Mouse (Mus musculus) MEL (cell line): Measurements from ENCODE around the gene Uchl4. TPM values are rescaled to one million over a fixed set of nuclear protein-coding genes. Genes with fewer than 3 reads are reported as not detected.

Experiments used
- DNase-seq: peaks from one replicate; pipeline ENCODE4 v3.0.0; 2011; ENCODE audit warnings: low read depth, low spot score
- H3K27ac ChIP-seq: 2 replicates; pipeline ENCODE4 v1.5.1; 2012; ENCODE audit warnings: low read depth, mild to moderate bottlenecking, control low read depth, low read length, moderate library complexity; ENCODE audit not compliant: control insufficient read depth
- H3K27me3 ChIP-seq, 2 experiments: fragments of 150-350 bp in 1 of 2; sonication (generic) in 1 of 2; 2 replicates each; pipeline ENCODE4 v1.6.1; 2012; ENCODE audit warnings: low read length in 2 of 2, mild to moderate bottlenecking in 2 of 2, improper control_type of control experiment in 1 of 2, moderate library complexity in 1 of 2; ENCODE audit not compliant: insufficient read depth in 2 of 2, control insufficient read depth in 1 of 2
- H3K36me3 ChIP-seq, 2 experiments: 2 replicates each; pipeline ENCODE4 v1.6.1; 2012 to 2014; ENCODE audit warnings: low read length in 2 of 2, improper control_type of control experiment in 1 of 2, inconsistent platforms in 1 of 2, mild to moderate bottlenecking in 1 of 2; ENCODE audit not compliant: insufficient read depth in 2 of 2, control insufficient read depth in 1 of 2
- H3K4me1 ChIP-seq, 2 experiments: fragments of 150-350 bp in 1 of 2; sonication (generic) in 1 of 2; 2 replicates each; pipeline ENCODE4 v1.6.1; 2012; ENCODE audit warnings: low read length in 2 of 2, improper control_type of control experiment in 1 of 2, mild to moderate bottlenecking in 1 of 2; ENCODE audit not compliant: insufficient read depth in 2 of 2, control insufficient read depth in 1 of 2
- H3K4me3 ChIP-seq, 2 experiments: fragments of 150-350 bp in 1 of 2; sonication (generic) in 1 of 2; 2 replicates each; pipeline ENCODE4 v1.5.1; 2012; ENCODE audit warnings: low read depth in 2 of 2, low read length in 2 of 2, mild to moderate bottlenecking in 2 of 2, moderate library complexity in 2 of 2, control low read depth in 1 of 2, improper control_type of control experiment in 1 of 2; ENCODE audit not compliant: control insufficient read depth in 1 of 2, insufficient read depth in 1 of 2
- H3K79me2 ChIP-seq: 2 replicates; pipeline ENCODE4 v1.6.1; 2012; ENCODE audit warnings: mild to moderate bottlenecking, low read length, moderate library complexity; ENCODE audit not compliant: control insufficient read depth, poor library complexity, insufficient read depth
- H3K9ac ChIP-seq: 2 replicates; pipeline ENCODE4 v1.6.1; 2012; ENCODE audit warnings: low read depth, mild to moderate bottlenecking, control low read depth, low read length, moderate library complexity; ENCODE audit not compliant: control insufficient read depth, poor library complexity, severe bottlenecking
- H3K9me3 ChIP-seq: fragments of 150-350 bp; sonication (generic); replicated peaks from 2 replicates; pipeline ENCODE4 v1.6.1; 2012; ENCODE audit warnings: mild to moderate bottlenecking, low read length, improper control_type of control experiment, moderate library complexity; ENCODE audit not compliant: insufficient read depth
- BHLHE40 ChIP-seq: IDR thresholded peaks from 2 replicates; pipeline ENCODE4 v1.6.1; 2012; ENCODE audit warnings: low read depth, mild to moderate bottlenecking, inconsistent platforms, low read length, improper control_type of control experiment, borderline replicate concordance
- CHD1 ChIP-seq: IDR thresholded peaks from 2 replicates; pipeline ENCODE4 v1.6.1; 2012; ENCODE audit warnings: low read depth, mild to moderate bottlenecking, inconsistent platforms, low read length, improper control_type of control experiment
- CHD2 ChIP-seq: IDR thresholded peaks from 2 replicates; pipeline ENCODE4 v1.6.1; 2011; ENCODE audit warnings: low read length, improper control_type of control experiment
- CTCF ChIP-seq, 3 experiments: IDR thresholded peaks in 2 of 3; conservative IDR thresholded peaks in 1 of 3; 2 replicates each; pipeline ENCODE4 v1.5.1; 2011 to 2012; ENCODE audit warnings: low read length in 3 of 3, low read depth in 2 of 3, mild to moderate bottlenecking in 2 of 3, improper control_type of control experiment in 1 of 3, inconsistent platforms in 1 of 3, mixed read lengths in 1 of 3, moderate library complexity in 1 of 3; ENCODE audit not compliant: control insufficient read depth in 1 of 3, insufficient read depth in 1 of 3, poor library complexity in 1 of 3, severe bottlenecking in 1 of 3
- E2F4 ChIP-seq: IDR thresholded peaks from 2 replicates; pipeline ENCODE4 v1.6.1; 2011; ENCODE audit warnings: low read depth, low read length, improper control_type of control experiment, borderline replicate concordance
- ELF1 ChIP-seq: IDR thresholded peaks from 2 replicates; pipeline ENCODE4 v1.6.1; 2014; ENCODE audit warnings: low read depth, mild to moderate bottlenecking, inconsistent platforms, low read length, improper control_type of control experiment, moderate library complexity
- EP300 ChIP-seq, 2 experiments: IDR thresholded peaks; 2 replicates each; pipeline ENCODE4 v1.6.1; 2011; ENCODE audit warnings: improper control_type of control experiment in 2 of 2, low read length in 2 of 2, low read depth in 1 of 2, mild to moderate bottlenecking in 1 of 2
- ETS1 ChIP-seq: IDR thresholded peaks from 2 replicates; pipeline ENCODE4 v1.6.1; 2012; ENCODE audit warnings: low read depth, mild to moderate bottlenecking, inconsistent platforms, low read length, improper control_type of control experiment, moderate library complexity
- GABPA ChIP-seq: IDR thresholded peaks from 2 replicates; pipeline ENCODE4 v1.6.1; 2012; ENCODE audit warnings: low read depth, mild to moderate bottlenecking, inconsistent platforms, low read length, improper control_type of control experiment, moderate library complexity
- GATA1 ChIP-seq: IDR thresholded peaks from 2 replicates; pipeline ENCODE4 v1.6.1; 2011; ENCODE audit warnings: low read depth, low read length, improper control_type of control experiment
- HCFC1 ChIP-seq: IDR thresholded peaks from 2 replicates; pipeline ENCODE4 v1.6.1; 2012; ENCODE audit warnings: low read depth, mild to moderate bottlenecking, inconsistent platforms, low read length, improper control_type of control experiment, moderate library complexity
- JUND ChIP-seq: IDR thresholded peaks from 2 replicates; pipeline ENCODE4 v1.6.1; 2011; ENCODE audit warnings: low read depth, mild to moderate bottlenecking, improper control_type of control experiment, low read length
- KAT2A ChIP-seq: conservative IDR thresholded peaks from 2 replicates; pipeline ENCODE4 v1.6.1; 2012; ENCODE audit warnings: low read depth, low read length, improper control_type of control experiment, inconsistent platforms
- MAFK ChIP-seq: IDR thresholded peaks from 2 replicates; pipeline ENCODE4 v1.6.1; 2011; ENCODE audit warnings: low read depth, mild to moderate bottlenecking, low read length, improper control_type of control experiment, borderline replicate concordance
- MAX ChIP-seq: IDR thresholded peaks from 2 replicates; pipeline ENCODE4 v1.6.1; 2011; ENCODE audit warnings: low read length, improper control_type of control experiment
- MAZ ChIP-seq: IDR thresholded peaks from 2 replicates; pipeline ENCODE4 v1.6.1; 2012; ENCODE audit warnings: low read depth, mild to moderate bottlenecking, inconsistent platforms, low read length, improper control_type of control experiment
- MEF2A ChIP-seq: IDR thresholded peaks from 2 replicates; pipeline ENCODE4 v1.6.1; 2014; ENCODE audit warnings: low read depth, mild to moderate bottlenecking, inconsistent platforms, low read length, improper control_type of control experiment; ENCODE audit not compliant: poor library complexity, insufficient replicate concordance, severe bottlenecking; ENCODE audit errors: extremely low read depth
- MXI1 ChIP-seq: IDR thresholded peaks from 2 replicates; pipeline ENCODE4 v1.6.1; 2011; ENCODE audit warnings: mild to moderate bottlenecking, low read depth, low read length, improper control_type of control experiment
- MYB ChIP-seq: IDR thresholded peaks from 2 replicates; pipeline ENCODE4 v1.6.1; 2011; ENCODE audit warnings: mild to moderate bottlenecking, low read depth, low read length, improper control_type of control experiment
- MYC ChIP-seq: IDR thresholded peaks from 2 replicates; pipeline ENCODE4 v1.6.1; 2011; ENCODE audit warnings: low read depth, mild to moderate bottlenecking, low read length, improper control_type of control experiment, moderate library complexity
- NELFE ChIP-seq: IDR thresholded peaks from 2 replicates; pipeline ENCODE4 v1.6.1; 2011; ENCODE audit warnings: low read depth, low read length, improper control_type of control experiment
- NRF1 ChIP-seq: IDR thresholded peaks from 2 replicates; pipeline ENCODE4 v1.6.1; 2014; ENCODE audit warnings: low read depth, mild to moderate bottlenecking, inconsistent platforms, low read length, improper control_type of control experiment, moderate library complexity; ENCODE audit not compliant: poor library complexity, insufficient read depth, severe bottlenecking
- POLR2A ChIP-seq, 2 experiments: IDR thresholded peaks; 2 replicates each; pipeline ENCODE4 v1.6.1; 2011 to 2012; ENCODE audit warnings: low read length in 2 of 2, mild to moderate bottlenecking in 2 of 2, control low read depth in 1 of 2, improper control_type of control experiment in 1 of 2, low read depth in 1 of 2, moderate library complexity in 1 of 2; ENCODE audit not compliant: control insufficient read depth in 1 of 2, insufficient read depth in 1 of 2, poor library complexity in 1 of 2
- POLR2AphosphoS2 ChIP-seq: IDR thresholded peaks from 2 replicates; pipeline ENCODE4 v1.6.1; 2011; ENCODE audit warnings: low read length, improper control_type of control experiment
- POLR2AphosphoS5 ChIP-seq: IDR thresholded peaks from 2 replicates; pipeline ENCODE4 v1.6.1; 2012; ENCODE audit warnings: low read depth, borderline replicate concordance, mild to moderate bottlenecking, inconsistent platforms, low read length, moderate library complexity, mixed read lengths
- RAD21 ChIP-seq: IDR thresholded peaks from 2 replicates; pipeline ENCODE4 v1.6.1; 2011; ENCODE audit warnings: mild to moderate bottlenecking, low read depth, low read length, improper control_type of control experiment
- RCOR1 ChIP-seq: IDR thresholded peaks from 2 replicates; pipeline ENCODE4 v1.6.1; 2012; ENCODE audit warnings: low read depth, mild to moderate bottlenecking, inconsistent platforms, low read length, improper control_type of control experiment
- SIN3A ChIP-seq: IDR thresholded peaks from 2 replicates; pipeline ENCODE4 v1.6.1; 2012; ENCODE audit warnings: low read length, improper control_type of control experiment, inconsistent platforms
- SMC3 ChIP-seq: IDR thresholded peaks from 2 replicates; pipeline ENCODE4 v1.6.1; 2011; ENCODE audit warnings: low read depth, low read length, improper control_type of control experiment
- TAL1 ChIP-seq: IDR thresholded peaks from 2 replicates; pipeline ENCODE4 v1.6.1; 2012; ENCODE audit warnings: mild to moderate bottlenecking, inconsistent platforms, low read length, moderate library complexity, mixed read lengths
- TBP ChIP-seq: IDR thresholded peaks from 2 replicates; pipeline ENCODE4 v1.8.0; 2011; ENCODE audit warnings: low read depth, low read length, improper control_type of control experiment
- TCF12 ChIP-seq: IDR thresholded peaks from 2 replicates; pipeline ENCODE4 v1.6.1; 2014; ENCODE audit warnings: low read depth, mild to moderate bottlenecking, inconsistent platforms, low read length, improper control_type of control experiment, moderate library complexity
- USF1 ChIP-seq: IDR thresholded peaks from 2 replicates; pipeline ENCODE4 v1.6.1; 2014; ENCODE audit warnings: low read depth, mild to moderate bottlenecking, inconsistent platforms, low read length, improper control_type of control experiment, moderate library complexity
- USF2 ChIP-seq, 2 experiments: IDR thresholded peaks; 2 replicates each; pipeline ENCODE4 v1.6.1; 2011 to 2012; ENCODE audit warnings: improper control_type of control experiment in 2 of 2, low read length in 2 of 2, borderline replicate concordance in 1 of 2, inconsistent platforms in 1 of 2, low read depth in 1 of 2, mild to moderate bottlenecking in 1 of 2; ENCODE audit not compliant: insufficient read depth in 1 of 2
- ZC3H11A ChIP-seq: IDR thresholded peaks from 2 replicates; pipeline ENCODE4 v1.6.1; 2012; ENCODE audit warnings: low read depth, mild to moderate bottlenecking, inconsistent platforms, low read length, improper control_type of control experiment
- ZMIZ1 ChIP-seq: IDR thresholded peaks from 2 replicates; pipeline ENCODE4 v1.6.1; 2012; ENCODE audit warnings: low read depth, mild to moderate bottlenecking, inconsistent platforms, low read length, improper control_type of control experiment, moderate library complexity
- ZNF384 ChIP-seq: IDR thresholded peaks from 2 replicates; pipeline ENCODE4 v1.6.1; 2012; ENCODE audit warnings: low read depth, mild to moderate bottlenecking, inconsistent platforms, low read length, improper control_type of control experiment
- polyA plus RNA-seq, 2 experiments: library from polyadenylated mRNA; stranded (reverse) in 1 of 2; unstranded in 1 of 2; fragments of >175 nt in 1 of 2; fragments of >200 nt in 1 of 2; gene quantifications; 2 replicates each; pipeline versions ENCODE4 v1.2.1 to v1.2.4; 2012; ENCODE audit warnings: low replicate concordance in 2 of 2, low read depth in 1 of 2; ENCODE audit not compliant: insufficient read length in 2 of 2, insufficient read depth in 1 of 2, missing spikeins in 1 of 2
- total RNA-seq: library from RNA; depleted of rRNA; stranded (reverse); fragments of 300-350 nt; gene quantifications from 2 replicates; pipeline ENCODE4 v1.2.3, GENCODE M21; 2012

Uchl4 gene
- total and polyA plus RNA-seq, 3 experiments = 0.27 to 7.4 TPM; not detected in 1

DNA sequence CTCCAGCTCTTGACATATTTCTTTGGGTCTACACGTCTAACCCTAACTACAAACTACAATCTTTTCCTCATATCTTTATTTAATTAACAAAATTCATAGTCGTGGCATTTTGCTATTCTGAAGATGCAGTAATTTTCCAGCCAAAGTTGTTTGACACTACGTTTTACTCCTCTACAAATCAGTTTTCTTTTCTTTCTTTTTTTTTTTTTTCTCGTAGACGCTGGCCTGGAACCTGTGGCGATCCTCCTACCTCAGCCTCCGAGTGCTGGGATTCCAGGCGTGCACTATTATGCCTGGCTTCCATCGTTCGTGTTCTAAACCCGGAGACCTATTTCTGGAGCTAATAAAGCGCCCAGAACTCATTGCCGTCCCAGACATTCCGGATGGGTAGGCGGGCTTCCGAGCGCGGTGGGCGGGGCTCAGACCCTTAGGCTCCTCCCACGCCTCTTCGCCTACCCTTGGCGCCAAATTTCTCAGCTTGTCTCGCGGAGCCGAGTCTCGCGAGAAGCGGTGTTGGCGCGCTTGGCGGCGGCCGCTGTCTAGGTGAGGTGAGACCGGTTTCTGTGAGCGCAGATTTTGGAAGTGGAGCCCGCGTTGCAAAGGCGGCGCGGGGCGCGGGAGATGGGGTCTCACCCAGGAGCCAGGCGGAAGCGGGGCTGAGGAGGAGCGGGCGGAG, 46.2 kb downstream of the Uchl4 start, which contains the start of gene Tipin:
Tipin (plus strand) TSS at position 477 of the 676 bp plus-strand sequence.
- H3K9ac ChIP-seq = peak within 1 kb of the TSS; percentile 99
- H3K79me2 ChIP-seq = peaks cover 33% of the 10 kb centered on the region
- H3K27me3 ChIP-seq = no peaks in the 10 kb centered on the region
- peaks cover 3 to 11% of the 10 kb centered on the region in 2 experiments; a peak in 2 of 4 replicates for H3K4me1 ChIP-seq
- H3K27ac ChIP-seq = peak within 1 kb of the TSS; percentile 93
- H3K9me3 ChIP-seq = no peaks in the 10 kb centered on the region
- DNase-seq = peak; percentile 96
- peak within 1 kb of the TSS; percentile 63 to 99 for H3K4me3 ChIP-seq
- H3K36me3 ChIP-seq = peaks cover 0 to 24% of the 10 kb centered on the region in 2 experiments; a peak in 3 of 4 replicates
- TF ChIP-seq ZC3H11A = no peak
- TF ChIP-seq GABPA = no peak
- TF ChIP-seq ELF1 = no peak
- no peak for TF ChIP-seq MEF2A
- TF ChIP-seq MAX = no peak
- no peak for TF ChIP-seq MAZ
- no peak for TF ChIP-seq CTCF (IDR thresholded peaks at IDR 0.05 in 2 of 3, conservative IDR thresholded peaks at IDR 0.05 in 1 of 3; ENCODE audit: control insufficient read depth in 1 of 3, insufficient read depth in 1 of 3, low read depth in 2 of 3, low read length in 3 of 3, poor library complexity in 1 of 3, severe bottlenecking in 1 of 3)
- no peak for TF ChIP-seq EP300 (IDR thresholded peaks at IDR 0.05; ENCODE audit: low read depth in 1 of 2, low read length in 2 of 2)
- TF ChIP-seq ETS1 = no peak
- no peak for TF ChIP-seq RAD21
- peak; percentile 93 for TF ChIP-seq NELFE
- no peak for TF ChIP-seq MYB
- no peak for TF ChIP-seq TCF12
- TF ChIP-seq USF2 (IDR thresholded peaks at IDR 0.05; ENCODE audit: borderline replicate concordance in 1 of 2, insufficient read depth in 1 of 2, low read depth in 1 of 2, low read length in 2 of 2) = no peak
- no peak for TF ChIP-seq BHLHE40
- peak; percentile 73 for TF ChIP-seq ZNF384
- no peak for TF ChIP-seq MYC
- TF ChIP-seq JUND = no peak
- TF ChIP-seq RCOR1 = no peak
- no peak for TF ChIP-seq MAFK
- TF ChIP-seq ZMIZ1 = peak; percentile 87
- TF ChIP-seq SMC3 = no peak
- peak; percentile 88; the same call in 1 of the 2 replicates for TF ChIP-seq POLR2AphosphoS2
- TF ChIP-seq CHD1 = no peak
- no peak; the same call in 1 of the 2 replicates for TF ChIP-seq SIN3A
- no peak; the same call in 1 of the 2 replicates for TF ChIP-seq KAT2A
- no peak; the same call in 1 of the 2 replicates for TF ChIP-seq MXI1
- no peak for TF ChIP-seq NRF1
- peak; percentile 94 for TF ChIP-seq E2F4
- TF ChIP-seq CHD2 = peak; percentile 94
- peak; percentile 56 for TF ChIP-seq TBP
- TF ChIP-seq POLR2AphosphoS5 = no peak
- TF ChIP-seq POLR2A (IDR thresholded peaks at IDR 0.05; ENCODE audit: control insufficient read depth in 1 of 2, insufficient read depth in 1 of 2, low read depth in 1 of 2, low read length in 2 of 2, poor library complexity in 1 of 2) = peak; percentile 92 to 95
- TF ChIP-seq GATA1 = no peak
- no peak for TF ChIP-seq USF1
- TF ChIP-seq HCFC1 = peak; percentile 73; the same call in 1 of the 2 replicates
- TF ChIP-seq TAL1 = no peak
